Mouse (Mus musculus): ENCODE data around the gene Il27ra. TPM values are rescaled to one million over a fixed set of nuclear protein-coding genes. Genes with fewer than 3 reads are reported as not detected.

Il27ra gene
- polyA plus RNA-seq, 2 experiments = 0.32 to 0.70 TPM

- peaks cover 43% of the 10 kb centered on the region for H3K27me3 ChIP-seq (ENCODE audit: control insufficient read depth, insufficient read depth, low read length)
- peak overlapping the region in 1 of 2 experiments; percentile 26; a peak in 1 of 4 replicates for H3K4me3 ChIP-seq (ENCODE audit: insufficient read depth in 1 of 2, low read depth in 2 of 2, low read length in 2 of 2)
- H3K9me3 ChIP-seq (ENCODE audit: control insufficient read depth, low read length) = no peaks in the 10 kb centered on the region
- 1% methylated on average over 41 of the region's 41 CpGs for WGBS (ENCODE audit: insufficient replicate concordance)
- peak overlapping the region; percentile 45 for H3K4me2 ChIP-seq (ENCODE audit: low read depth)
- H3K9ac ChIP-seq (replicated peaks) = no peak overlapping the region
- TF ChIP-seq CTCF (IDR thresholded peaks at IDR 0.05; ENCODE audit: low read depth) = no peak
- no peak for TF ChIP-seq EP300 (IDR thresholded peaks at IDR 0.05; ENCODE audit: low read depth)
- no peak overlapping the region for H3K27ac ChIP-seq
- peaks cover 0 to 2% of the 10 kb centered on the region in 2 experiments; a peak in 1 of 4 replicates for H3K4me1 ChIP-seq (replicated peaks; ENCODE audit: control insufficient read depth in 2 of 2, insufficient read depth in 2 of 2, low read length in 1 of 2)
- H3K36me3 ChIP-seq (replicated peaks; ENCODE audit: control insufficient read depth, insufficient read depth, low read depth) = no peaks in the 10 kb centered on the region
- peak; percentile 36; the same call in 1 of the 2 replicates for ATAC-seq (ENCODE audit: insufficient read depth)
- no peak for DNase-seq (ENCODE audit: low read depth in 3 of 3, low spot score in 3 of 3)
Measured at GRCm38 (mm10) chr8:84025863-84026262, 16.5 kb downstream of the Il27ra start.

- WGBS (ENCODE audit: insufficient replicate concordance) = 8% methylated on average over 10 of the region's 10 CpGs
- Histone ChIP-seq H3K27ac (no peak overlapping the region), H3K9me3 (ENCODE audit: control insufficient read depth, low read length) (no peaks in the 10 kb centered on the region), H3K36me3 (replicated peaks; ENCODE audit: control insufficient read depth, insufficient read depth, low read depth) (no peaks in the 10 kb centered on the region), H3K4me2 (ENCODE audit: low read depth) (no peak overlapping the region), H3K4me1 (replicated peaks; ENCODE audit: control insufficient read depth in 2 of 2, insufficient read depth in 2 of 2, low read length in 1 of 2) (peaks cover 0 to 2% of the 10 kb centered on the region in 2 experiments; a peak in 1 of 4 replicates), H3K27me3 (ENCODE audit: control insufficient read depth, insufficient read depth, low read length) (peaks cover 49% of the 10 kb centered on the region), H3K4me3 (ENCODE audit: insufficient read depth in 1 of 2, low read depth in 2 of 2, low read length in 2 of 2) (no peak overlapping the region), H3K9ac (replicated peaks) (no peak overlapping the region)
- DNase-seq (ENCODE audit: low read depth in 3 of 3, low spot score in 3 of 3) (no peak), ATAC-seq (ENCODE audit: insufficient read depth) (no peak)
- TF ChIP-seq CTCF (IDR thresholded peaks at IDR 0.05; ENCODE audit: low read depth) (peak; percentile 90), EP300 (IDR thresholded peaks at IDR 0.05; ENCODE audit: low read depth) (no peak)
Measured at GRCm38 (mm10) chr8:84024171-84024570, 18.2 kb downstream of the Il27ra start.

- ATAC-seq (ENCODE audit: insufficient read depth) (no peak), DNase-seq (ENCODE audit: low read depth in 3 of 3, low spot score in 3 of 3) (no peak)
- H3K36me3 ChIP-seq (replicated peaks; ENCODE audit: control insufficient read depth, insufficient read depth, low read depth) = no peaks in the 10 kb centered on the region
- no peaks in the 10 kb centered on the region for H3K9me3 ChIP-seq (ENCODE audit: control insufficient read depth, low read length)
- peaks cover 0 to 2% of the 10 kb centered on the region in 2 experiments; a peak in 1 of 4 replicates for H3K4me1 ChIP-seq (replicated peaks; ENCODE audit: control insufficient read depth in 2 of 2, insufficient read depth in 2 of 2, low read length in 1 of 2)
- no peak overlapping the region for H3K9ac ChIP-seq (replicated peaks)
- H3K27ac ChIP-seq = no peak overlapping the region
- no peak overlapping the region for H3K4me2 ChIP-seq (ENCODE audit: low read depth)
- TF ChIP-seq EP300 (IDR thresholded peaks at IDR 0.05; ENCODE audit: low read depth) (no peak), CTCF (IDR thresholded peaks at IDR 0.05; ENCODE audit: low read depth) (no peak)
- peaks cover 49% of the 10 kb centered on the region for H3K27me3 ChIP-seq (ENCODE audit: control insufficient read depth, insufficient read depth, low read length)
- H3K4me3 ChIP-seq (ENCODE audit: insufficient read depth in 1 of 2, low read depth in 2 of 2, low read length in 2 of 2) = no peak overlapping the region
- 70% methylated on average over 1 of the region's 1 CpGs for WGBS (ENCODE audit: insufficient replicate concordance)
Measured at GRCm38 (mm10) chr8:84023631-84024030, 18.8 kb downstream of the Il27ra start.

- Histone ChIP-seq H3K9me3 (ENCODE audit: control insufficient read depth, low read length) (no peaks in the 10 kb centered on the region), H3K4me2 (ENCODE audit: low read depth) (no peak overlapping the region), H3K9ac (replicated peaks) (no peak overlapping the region), H3K4me3 (ENCODE audit: insufficient read depth in 1 of 2, low read depth in 2 of 2, low read length in 2 of 2) (no peak overlapping the region), H3K4me1 (replicated peaks; ENCODE audit: control insufficient read depth in 2 of 2, insufficient read depth in 2 of 2, low read length in 1 of 2) (peaks cover 0 to 2% of the 10 kb centered on the region in 2 experiments; a peak in 1 of 4 replicates), H3K27ac (no peak overlapping the region), H3K36me3 (replicated peaks; ENCODE audit: control insufficient read depth, insufficient read depth, low read depth) (no peaks in the 10 kb centered on the region), H3K27me3 (ENCODE audit: control insufficient read depth, insufficient read depth, low read length) (peaks cover 49% of the 10 kb centered on the region)
- ATAC-seq (ENCODE audit: insufficient read depth) (no peak), DNase-seq (ENCODE audit: low read depth in 3 of 3, low spot score in 3 of 3) (no peak)
- 18% methylated on average over 5 of the region's 5 CpGs for WGBS (ENCODE audit: insufficient replicate concordance)
- TF ChIP-seq EP300 (IDR thresholded peaks at IDR 0.05; ENCODE audit: low read depth) = no peak
- no peak for TF ChIP-seq CTCF (IDR thresholded peaks at IDR 0.05; ENCODE audit: low read depth)
Measured at GRCm38 (mm10) chr8:84023085-84023484, 19.3 kb downstream of the Il27ra start.

- WGBS (ENCODE audit: insufficient replicate concordance) = 39% methylated on average over 12 of the region's 12 CpGs
- peaks cover 37% of the 10 kb centered on the region for H3K27me3 ChIP-seq (ENCODE audit: control insufficient read depth, insufficient read depth, low read length)
- H3K4me3 ChIP-seq (ENCODE audit: insufficient read depth in 1 of 2, low read depth in 2 of 2, low read length in 2 of 2) = no peak overlapping the region
- no peak overlapping the region for H3K9ac ChIP-seq (replicated peaks)
- H3K36me3 ChIP-seq (replicated peaks; ENCODE audit: control insufficient read depth, insufficient read depth, low read depth) = no peaks in the 10 kb centered on the region
- no peak for TF ChIP-seq EP300 (IDR thresholded peaks at IDR 0.05; ENCODE audit: low read depth)
- no peak for TF ChIP-seq CTCF (IDR thresholded peaks at IDR 0.05; ENCODE audit: low read depth)
- ATAC-seq (ENCODE audit: insufficient read depth) (no peak), DNase-seq (ENCODE audit: low read depth in 3 of 3, low spot score in 3 of 3) (no peak)
- H3K4me1 ChIP-seq (replicated peaks; ENCODE audit: control insufficient read depth in 2 of 2, insufficient read depth in 2 of 2, low read length in 1 of 2) = peaks cover 0 to 2% of the 10 kb centered on the region in 2 experiments; a peak in 1 of 4 replicates
- no peak overlapping the region for H3K4me2 ChIP-seq (ENCODE audit: low read depth)
- no peak overlapping the region for H3K27ac ChIP-seq
- H3K9me3 ChIP-seq (ENCODE audit: control insufficient read depth, low read length) = no peaks in the 10 kb centered on the region
Measured at GRCm38 (mm10) chr8:84021569-84021968, 20.8 kb downstream of the Il27ra start.

All from liver, embryonic 14.5 days (tissue).